Mouse (Mus musculus) cortical plate, adult 2 months (tissue): Measurements from ENCODE around the gene Rai2.

Source experiments
- CTCF ChIP-seq: fragments of 200-500 bp; IDR thresholded peaks from 2 replicates; pipeline ENCODE4 v1.5.1; 2011; ENCODE audit warnings: mild to moderate bottlenecking, control low read depth, low read length; ENCODE audit not compliant: insufficient read depth; ENCODE audit errors: extremely low read depth
- POLR2A ChIP-seq: fragments of 200-500 bp; IDR thresholded peaks from 2 replicates; pipeline ENCODE4 v1.6.1; 2011; ENCODE audit warnings: mild to moderate bottlenecking, low read length, control low read depth; ENCODE audit not compliant: insufficient read depth; ENCODE audit errors: extremely low read depth

- TF ChIP-seq CTCF: no peak
- no peak for TF ChIP-seq POLR2A
Observed at GRCm38 (mm10) chrX:161730026-161730425, 13.2 kb downstream of the Rai2 start.
